Mouse (Mus musculus): ENCODE results near the gene Nbeal2.
A peak's percentile ranks its signal among the peaks of the same experiment; 100 is the strongest.
"Not testable (repeated sequence)": the region's sequence is repeated elsewhere in the genome, so short reads cannot be mapped to it uniquely, and the experiment has no call there.

Nbeal2 gene

GRCm38 (mm10) chr9:110653655-110654461 lies at the start of gene Nbeal2:
Nbeal2 (minus strand) TSS chr9:110654161.
- DNase-seq: peak; percentile 93

GRCm38 (mm10) chr9:110702848-110703247 lies 48.9 kb upstream of the Nbeal2 start:
- DNase-seq: no peak

DNA sequence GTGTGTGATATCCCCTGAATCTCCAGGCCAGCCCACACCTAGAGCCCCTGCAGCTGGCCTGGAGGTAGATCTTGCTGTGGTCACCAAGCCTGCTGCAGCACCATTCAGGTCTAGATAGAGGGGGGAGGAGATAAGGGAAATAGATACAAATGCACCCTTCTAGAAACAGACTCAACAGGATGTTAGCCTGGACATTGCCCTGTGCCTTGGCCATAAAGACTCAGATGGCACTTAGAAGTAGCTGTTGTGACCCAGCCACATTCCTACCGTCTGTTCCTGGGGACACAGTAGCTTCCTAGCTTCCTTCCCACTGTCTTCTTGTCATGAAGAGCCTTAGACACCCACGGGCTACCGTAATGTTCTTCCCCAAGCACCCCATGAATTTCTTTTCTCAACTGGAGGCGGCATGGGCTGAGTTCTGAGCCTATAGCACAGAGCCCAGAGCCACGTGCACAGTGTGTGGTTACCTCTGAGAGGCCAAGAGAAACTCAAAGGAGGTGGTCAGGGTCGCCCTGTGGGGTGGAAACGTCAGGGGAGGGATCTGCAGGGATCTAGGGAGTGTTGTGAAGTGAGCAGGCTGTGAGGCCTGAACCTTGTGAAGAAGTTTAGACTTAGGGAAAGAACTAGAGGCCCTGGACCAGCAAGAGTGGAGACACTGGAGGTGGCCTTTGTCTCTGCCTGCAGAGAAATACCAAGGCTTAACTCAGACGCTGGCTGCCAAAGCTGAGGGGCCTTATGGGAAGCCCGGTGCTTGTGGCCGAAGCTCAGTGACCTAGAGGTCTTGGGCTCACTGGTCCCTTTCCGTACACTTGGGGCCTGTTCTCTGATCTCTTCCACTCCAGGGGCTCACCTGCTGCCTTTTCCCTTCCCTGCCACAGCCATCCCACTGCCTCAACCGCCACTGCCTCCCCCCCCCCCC lies 47.4 kb upstream of the Nbeal2 start:
- DNase-seq: no peak

DNA sequence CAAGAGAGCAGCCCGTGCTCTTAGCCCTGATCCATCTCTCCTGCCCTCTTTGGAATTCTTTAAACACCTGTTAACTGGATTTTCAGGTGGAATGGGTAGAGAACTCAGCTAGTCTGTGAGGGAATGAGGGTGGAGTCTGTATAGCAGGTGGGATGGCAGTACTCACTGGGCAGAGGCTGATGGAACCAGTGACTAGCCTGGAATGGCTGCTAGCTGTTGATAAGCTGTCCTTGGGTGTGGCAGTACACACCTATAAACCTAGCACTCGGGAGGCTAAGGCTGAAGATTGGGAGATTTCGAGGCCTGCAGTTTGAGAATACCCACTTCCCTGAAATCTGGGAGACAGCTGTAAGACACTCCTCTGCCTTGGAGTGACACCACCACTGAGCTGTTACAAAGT lies 45.6 kb upstream of the Nbeal2 start:
- no peak for DNase-seq

- DNase-seq: no peak
These were observed 43.5 kb upstream of the Nbeal2 start for GRCm38 (mm10) chr9:110697465-110697864.

GRCm38 (mm10) chr9:110696427-110696826 lies 42.5 kb upstream of the Nbeal2 start:
- no peak for DNase-seq

- no peak for DNase-seq
These were observed 41.3 kb upstream of the Nbeal2 start for GRCm38 (mm10) chr9:110695165-110695755.

- DNase-seq: no peak
These were observed 35.4 kb upstream of the Nbeal2 start for GRCm38 (mm10) chr9:110689261-110689779.

DNA sequence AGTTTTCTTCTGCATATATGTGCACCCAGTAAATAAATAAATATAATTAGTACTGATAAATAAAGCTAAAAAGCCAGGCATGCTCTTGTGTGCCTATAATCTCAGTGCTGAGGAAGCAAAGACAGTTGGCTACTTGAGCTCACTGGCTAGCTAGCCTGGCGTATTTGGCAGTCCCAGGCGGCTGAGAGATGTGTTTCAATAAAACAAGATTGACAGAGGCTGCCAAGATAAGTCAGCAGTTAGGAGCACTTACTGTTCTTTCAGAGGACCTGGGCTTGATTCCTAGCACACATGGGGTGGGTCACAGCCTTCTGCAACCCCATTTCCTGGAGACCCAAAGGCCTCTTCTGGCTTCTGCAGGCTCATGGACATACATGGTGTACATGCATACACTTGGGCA lies 33.9 kb upstream of the Nbeal2 start:
- no peak for DNase-seq

- no peak for DNase-seq
These were observed 33.1 kb upstream of the Nbeal2 start for GRCm38 (mm10) chr9:110687061-110687460.

DNA sequence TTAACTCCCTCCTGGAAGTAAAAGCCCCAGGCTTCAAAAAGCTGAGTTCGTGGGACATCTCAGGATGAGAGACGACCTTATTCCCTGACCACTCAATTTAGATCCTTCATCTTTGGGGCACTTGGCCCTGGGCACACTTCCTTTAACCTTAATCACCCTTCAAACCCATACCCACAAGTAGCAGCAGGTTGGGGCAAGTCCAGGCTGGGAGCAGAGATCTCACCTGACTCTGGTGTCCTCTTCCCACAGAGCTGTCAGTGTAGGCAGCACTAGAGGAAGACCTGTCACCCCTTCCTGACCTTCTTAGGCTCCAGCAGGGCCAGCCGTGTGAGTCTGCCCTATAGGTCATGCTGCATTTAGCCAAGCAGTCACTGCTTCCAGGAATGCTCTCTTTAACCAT lies 32.5 kb upstream of the Nbeal2 start:
- no peak for DNase-seq

DNA sequence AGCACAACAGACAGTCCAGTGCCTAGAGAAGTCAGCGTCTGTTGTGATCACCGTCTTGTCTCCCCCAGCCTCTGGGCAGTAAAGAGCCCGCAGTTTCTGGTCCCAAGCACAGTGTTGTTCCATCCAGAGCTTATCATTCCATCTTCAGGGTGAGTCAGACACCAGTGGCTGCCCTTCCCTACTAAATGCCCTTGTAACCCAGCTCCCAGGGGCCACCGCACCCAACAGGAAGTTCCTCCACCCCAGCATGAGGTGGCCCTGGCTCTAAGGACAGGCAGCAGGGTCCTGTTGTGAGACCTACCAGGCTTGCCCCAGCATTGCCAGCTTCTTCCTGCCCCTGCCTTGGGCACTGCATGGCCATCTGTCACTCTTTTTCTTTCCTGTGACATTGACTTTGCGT lies 31.6 kb upstream of the Nbeal2 start:
- no peak for DNase-seq

GRCm38 (mm10) chr9:110685187-110685586 lies 31.2 kb upstream of the Nbeal2 start:
- no peak for DNase-seq

DNA sequence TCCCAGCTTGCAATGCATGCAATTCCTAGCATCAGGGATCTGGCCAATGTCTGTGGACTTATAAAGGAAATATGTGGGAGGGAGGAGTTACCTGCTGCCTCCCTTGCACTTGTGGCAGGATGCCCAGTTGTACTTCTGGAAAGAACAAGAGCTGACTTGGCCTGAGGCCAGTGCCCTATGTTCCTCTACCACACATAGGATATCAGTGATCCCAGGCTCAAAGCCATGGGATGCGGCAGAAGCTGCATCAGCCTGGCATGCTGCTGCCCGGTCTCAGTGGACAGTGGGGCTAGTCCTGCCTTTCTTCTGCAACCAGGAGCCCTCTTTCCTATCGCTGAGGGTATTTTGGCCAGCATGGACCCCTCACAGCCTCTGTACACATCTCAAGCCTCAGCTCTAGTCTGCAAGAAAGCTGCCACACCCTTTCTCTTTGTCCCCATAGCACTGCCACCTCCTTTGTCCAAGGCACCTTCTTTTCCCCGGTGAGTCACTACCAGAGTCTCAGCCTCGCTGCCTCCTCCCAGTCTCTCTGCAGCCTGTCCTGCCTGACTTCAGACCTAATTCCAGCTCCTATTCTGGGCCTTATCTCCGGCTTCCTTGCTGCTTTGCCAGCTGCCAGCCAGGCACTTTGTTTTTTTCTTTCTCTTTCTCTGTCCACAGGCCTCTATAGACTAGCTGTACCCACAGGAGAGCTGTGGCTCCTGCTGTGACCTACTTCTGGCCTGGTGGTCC lies 30.3 kb upstream of the Nbeal2 start:
- DNase-seq: no peak

GRCm38 (mm10) chr9:110683574-110684099 lies 29.7 kb upstream of the Nbeal2 start:
- DNase-seq: no peak

GRCm38 (mm10) chr9:110682697-110683096 lies 28.7 kb upstream of the Nbeal2 start:
- not testable (repeated sequence) for DNase-seq

GRCm38 (mm10) chr9:110682255-110682654 lies 28.3 kb upstream of the Nbeal2 start:
- DNase-seq: peak; percentile 20

GRCm38 (mm10) chr9:110681817-110682216 lies 27.9 kb upstream of the Nbeal2 start:
- peak; percentile 34 for DNase-seq

DNA sequence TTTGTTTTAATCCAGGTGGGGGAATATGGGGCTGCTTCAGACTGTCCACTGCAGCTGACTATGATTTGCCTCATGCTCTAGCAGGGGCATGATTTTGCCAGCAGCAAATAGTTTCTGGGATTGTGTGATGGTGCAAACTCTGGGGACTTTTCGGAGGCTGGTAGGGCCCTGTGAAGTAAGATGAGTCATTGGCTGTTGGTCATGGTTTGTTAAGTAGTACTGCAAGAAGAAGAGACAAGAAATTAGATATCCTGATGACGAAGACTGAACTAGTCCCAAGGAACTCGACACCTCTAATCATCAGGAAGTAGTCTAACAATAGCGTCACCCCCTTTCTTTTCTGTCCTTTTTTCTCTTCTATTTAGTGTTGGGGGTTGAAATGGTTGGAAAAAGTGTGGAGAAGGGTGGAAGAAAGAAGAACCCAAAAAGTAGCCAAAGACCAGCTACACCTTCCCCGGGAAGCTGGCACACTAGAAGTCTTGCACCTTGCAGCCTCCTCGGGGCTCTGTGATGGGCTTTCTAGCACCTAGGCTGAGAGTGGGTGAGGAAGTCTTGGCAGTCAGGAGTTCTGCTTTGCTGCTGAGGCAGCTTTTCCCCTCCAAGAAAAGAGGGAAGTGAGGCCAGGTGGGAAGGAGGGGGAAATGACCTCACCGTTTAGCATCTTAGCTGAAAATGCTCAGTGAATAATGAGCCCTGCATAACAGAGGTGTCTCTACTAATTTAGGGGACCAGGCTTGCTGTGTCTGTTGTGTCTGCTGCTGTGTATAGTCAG lies 27.0 kb upstream of the Nbeal2 start:
- DNase-seq: no peak

GRCm38 (mm10) chr9:110678886-110679285 lies 24.9 kb upstream of the Nbeal2 start:
- no peak for DNase-seq

DNA sequence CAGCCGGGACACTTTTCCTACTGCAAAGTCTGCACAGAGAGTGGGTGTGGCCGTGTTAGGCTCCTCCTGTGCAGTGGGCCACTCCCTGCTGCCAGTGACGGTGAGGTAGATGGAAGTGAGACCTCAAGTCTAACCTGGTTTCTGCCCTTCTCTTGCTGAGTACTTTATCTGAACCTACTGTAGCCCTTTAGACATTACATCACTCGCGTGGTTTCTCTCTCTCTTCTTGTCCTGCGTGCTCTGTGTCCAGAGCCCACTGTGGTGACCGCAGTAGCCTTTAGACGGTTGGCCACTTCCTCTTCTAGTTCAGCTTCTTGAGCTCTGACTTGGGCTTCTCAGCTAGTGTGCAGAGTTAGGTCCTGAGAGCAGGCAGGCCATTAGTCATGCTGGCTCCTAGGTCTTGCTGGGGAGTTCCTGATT lies 22.5 kb upstream of the Nbeal2 start:
- no peak for DNase-seq

Data from embryo, embryonic 11 days (tissue).